Mouse (Mus musculus) adrenal gland (tissue): Measurements from ENCODE around the gene Art4.

Experiments used
- intact Hi-C: fragments of 180-260 bp; cut with DNase I; formaldehyde crosslinking; loops from one replicate; pipeline ENCODE4 v1.15.1; 2025

Art4 gene

DNA sequence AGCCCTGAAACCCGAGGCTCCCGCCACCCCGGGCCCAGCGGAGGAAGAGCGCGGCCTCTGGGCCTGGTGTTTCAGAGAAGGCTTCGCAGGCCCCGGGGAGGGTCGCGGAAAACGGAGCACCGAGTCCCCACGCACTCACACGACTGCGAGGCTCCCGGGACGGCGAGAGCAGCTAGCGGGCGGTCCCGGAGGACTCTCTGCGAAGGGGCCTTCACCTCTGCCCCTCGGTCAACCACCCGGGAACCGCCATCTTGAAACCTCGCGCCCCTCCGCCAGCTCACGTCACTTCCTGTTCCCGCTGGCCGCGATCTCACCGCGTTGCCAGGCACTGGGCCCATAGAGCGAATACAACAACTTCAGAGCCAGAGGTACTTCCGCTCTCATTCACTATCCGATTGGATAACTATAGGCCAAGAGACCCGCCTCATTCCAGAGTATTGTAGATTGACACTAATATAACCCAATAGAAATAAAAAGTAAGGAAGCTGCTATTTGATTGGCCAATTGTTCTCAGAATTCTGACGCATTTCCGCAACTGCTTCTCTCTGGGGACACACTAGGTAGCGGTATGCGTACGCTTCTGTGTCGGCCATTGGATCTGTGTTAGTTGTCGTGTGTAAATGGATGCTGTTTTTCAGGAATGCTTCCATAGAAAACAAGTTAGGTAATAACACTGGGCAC, 29.5 kb downstream of the Art4 start, which contains the start of gene Wbp11:
TSS of gene Wbp11 (minus strand) at position 353 of the 681 bp plus-strand sequence.
- intact Hi-C loops = no loop called here

GRCm38 (mm10) chr6:136827516-136827880, 30.0 kb downstream of the Art4 start, which contains the start of gene BC049715:
BC049715 (plus strand) TSS chr6:136827626.
- intact Hi-C loops = no loop called here

DNA sequence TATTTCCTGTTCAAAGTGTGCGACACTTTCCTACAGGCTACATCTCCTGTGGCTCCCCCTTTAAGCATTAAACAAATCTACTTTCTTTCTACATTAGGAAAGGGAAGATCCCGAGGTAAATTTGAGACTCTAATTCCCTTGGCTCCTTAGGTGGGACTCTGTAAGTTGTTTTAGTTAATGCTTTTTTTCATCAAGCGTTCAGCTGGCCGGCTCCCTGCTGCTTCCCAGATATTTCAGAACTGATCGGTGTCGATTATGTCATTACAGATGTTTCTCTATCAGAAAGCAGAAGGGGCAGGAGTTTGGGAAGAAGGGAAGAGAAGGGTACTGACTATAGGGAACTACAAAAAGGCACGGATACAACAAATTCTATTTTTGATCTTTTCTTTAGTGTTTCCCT, 30.4 kb downstream of the Art4 start:
- intact Hi-C loops = no loop called here

GRCm38 (mm10) chr6:136824987-136825386, 32.5 kb downstream of the Art4 start:
- intact Hi-C loops = loop anchor here (2.0 kb wide), 1 partner anchor 16 kb away; the partner anchor contains the start of gene H2afj

DNA sequence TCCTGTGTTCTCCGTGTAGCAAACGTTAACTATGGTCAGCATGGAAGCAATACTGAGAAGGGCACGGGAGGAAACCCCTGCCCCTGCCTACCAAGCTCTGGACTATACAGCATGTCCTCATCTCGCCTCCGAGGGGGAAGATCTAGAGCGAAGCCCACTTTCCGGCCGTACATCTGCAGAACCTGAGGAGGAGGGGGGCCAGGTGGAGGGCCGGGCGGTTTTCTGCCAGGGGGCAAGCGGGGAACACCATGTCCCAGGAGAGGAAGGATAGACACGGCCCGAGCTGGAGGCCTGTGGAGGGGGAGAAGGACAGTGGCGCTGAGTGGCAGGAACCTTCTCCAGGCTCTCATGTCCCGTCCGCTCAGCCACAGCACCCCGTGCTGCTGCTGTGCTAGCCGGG, 36.4 kb downstream of the Art4 start:
- intact Hi-C loops = no loop called here

GRCm38 (mm10) chr6:136820381-136820780, 37.2 kb downstream of the Art4 start:
- intact Hi-C loops = no loop called here

GRCm38 (mm10) chr6:136817549-136817948, 40.0 kb downstream of the Art4 start:
- intact Hi-C loops = no loop called here

GRCm38 (mm10) chr6:136816826-136817225, 40.7 kb downstream of the Art4 start:
- intact Hi-C loops = no loop called here

GRCm38 (mm10) chr6:136815381-136815780, 42.2 kb downstream of the Art4 start:
- intact Hi-C loops = no loop called here

GRCm38 (mm10) chr6:136813117-136813516, 44.4 kb downstream of the Art4 start:
- intact Hi-C loops = no loop called here

GRCm38 (mm10) chr6:136811196-136811595, 46.3 kb downstream of the Art4 start:
- intact Hi-C loops = no loop called here

- intact Hi-C loops = loop anchor here (2.0 kb wide), 1 partner anchor 15 kb away; no protein-coding TSS in a partner anchor
Observed at GRCm38 (mm10) chr6:136809673-136810072, 47.9 kb downstream of the Art4 start.

DNA sequence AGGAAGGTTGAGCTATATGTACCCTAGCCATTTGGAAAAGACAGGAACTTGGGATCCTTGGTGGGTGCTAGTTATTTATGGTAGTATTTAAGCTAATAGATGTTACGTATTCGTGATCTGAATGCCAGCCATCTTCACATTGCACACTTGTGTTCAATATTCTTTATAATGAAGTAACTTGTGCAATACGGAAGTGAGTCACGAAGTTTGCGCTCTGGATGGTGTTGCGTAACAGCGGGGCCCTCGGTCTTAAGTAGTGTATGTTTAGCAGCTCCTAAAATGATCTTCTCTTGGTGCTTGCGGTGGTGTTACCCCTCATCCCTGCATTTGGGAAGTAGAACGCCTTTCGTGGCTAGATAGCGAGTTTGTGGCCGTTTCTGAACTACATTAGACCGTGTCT, 48.5 kb downstream of the Art4 start:
- intact Hi-C loops = loop anchor here (2.0 kb wide), 1 partner anchor 16 kb away; no protein-coding TSS in a partner anchor

DNA sequence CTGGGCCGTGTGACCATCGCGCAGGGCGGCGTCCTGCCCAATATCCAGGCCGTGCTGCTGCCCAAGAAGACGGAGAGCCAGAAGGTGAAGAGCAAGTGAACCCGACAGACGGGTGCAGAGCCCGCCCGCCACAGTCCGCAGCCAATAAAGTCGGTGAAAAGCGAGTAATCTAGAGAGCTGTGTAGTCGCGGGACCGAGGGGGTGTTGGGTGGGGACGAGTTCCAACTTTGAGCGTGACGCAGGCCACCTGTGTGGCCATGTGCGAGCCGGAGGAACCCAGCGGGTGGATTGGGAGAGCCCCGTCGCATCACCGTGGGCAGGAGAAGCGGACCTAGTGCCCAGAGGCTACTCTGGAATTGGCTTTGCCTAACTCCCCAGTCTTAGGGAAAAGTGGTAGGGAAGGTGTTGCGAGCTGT, 48.9 kb downstream of the Art4 start:
- intact Hi-C loops = loop anchor here (2.0 kb wide), 1 partner anchor 16 kb away; no protein-coding TSS in a partner anchor

DNA sequence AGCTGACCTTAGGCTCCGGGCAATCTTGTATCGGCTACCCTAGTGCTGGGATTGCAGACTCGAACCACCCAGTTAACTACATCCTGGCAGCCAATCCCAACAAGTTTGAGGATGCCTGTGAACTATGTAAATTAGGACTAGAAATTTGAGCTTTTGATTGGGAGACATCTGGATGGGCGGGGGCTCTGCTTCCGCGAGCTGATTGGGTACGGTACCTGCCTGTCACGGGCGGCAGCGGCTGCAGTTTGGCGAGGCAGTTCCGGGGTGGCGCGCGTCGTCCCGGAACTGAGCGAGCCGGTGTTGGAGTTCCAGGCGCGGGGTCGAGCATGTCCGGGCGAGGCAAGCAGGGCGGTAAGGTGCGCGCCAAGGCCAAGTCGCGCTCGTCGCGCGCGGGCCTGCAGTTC, 49.5 kb downstream of the Art4 start, which contains the start of gene H2afj:
TSS of gene H2afj (plus strand) at position 231 of the 404 bp plus-strand sequence.
- intact Hi-C loops = loop anchor here (2.0 kb wide), 1 partner anchor 17 kb away; no protein-coding TSS in a partner anchor

DNA sequence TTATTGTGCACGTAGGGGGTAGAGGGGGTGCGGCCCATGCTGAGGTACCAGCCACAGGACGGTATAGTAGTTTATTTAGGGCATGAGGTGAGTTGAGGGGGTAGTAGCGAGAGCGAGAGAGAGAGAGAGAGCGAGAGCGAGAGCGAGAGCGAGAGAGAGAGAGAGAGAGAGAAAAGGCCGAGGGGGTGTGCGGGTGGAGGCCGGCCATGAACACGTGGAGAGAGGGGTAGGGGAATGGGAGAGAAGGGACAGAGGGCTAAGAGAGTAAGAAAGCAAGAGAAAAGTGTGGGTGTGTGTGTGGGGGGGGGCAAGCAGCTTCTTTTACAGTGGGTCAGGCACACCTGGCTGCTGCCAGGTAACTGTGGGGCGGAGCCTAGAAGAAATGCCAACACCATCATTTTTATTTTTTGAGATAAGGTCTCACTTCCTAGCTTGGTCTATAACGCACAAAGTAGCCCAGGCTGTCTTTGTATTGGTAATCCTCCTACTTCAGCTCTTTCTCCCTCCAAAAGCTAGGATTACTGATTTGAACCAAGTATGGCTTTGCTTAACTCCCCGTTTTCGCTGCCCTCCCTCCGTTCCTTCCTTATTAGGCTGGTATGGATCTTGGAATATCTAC, 50.0 kb downstream of the Art4 start:
- intact Hi-C loops = loop anchor here (2.0 kb wide), 1 partner anchor 17 kb away; no protein-coding TSS in a partner anchor

GRCm38 (mm10) chr6:136806819-136807218, 50.7 kb downstream of the Art4 start:
- intact Hi-C loops = no loop called here

DNA sequence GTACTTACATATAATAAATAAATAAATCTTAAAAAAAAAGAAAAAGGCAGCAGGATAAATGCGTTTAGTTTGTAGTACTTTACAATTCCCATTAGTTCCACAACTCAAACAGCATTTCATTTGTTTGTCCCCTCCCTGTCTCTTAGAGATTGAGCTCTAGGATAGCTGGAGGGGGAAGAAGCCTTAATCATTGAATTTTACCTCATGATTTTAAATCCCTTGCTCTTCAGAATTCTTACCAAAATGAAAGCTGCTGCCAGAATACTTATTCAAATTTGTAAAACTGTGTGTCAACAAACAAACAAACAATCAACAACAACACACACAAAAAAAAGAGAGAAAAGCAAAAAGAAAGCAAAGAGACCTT, 52.1 kb downstream of the Art4 start:
- intact Hi-C loops = no loop called here

DNA sequence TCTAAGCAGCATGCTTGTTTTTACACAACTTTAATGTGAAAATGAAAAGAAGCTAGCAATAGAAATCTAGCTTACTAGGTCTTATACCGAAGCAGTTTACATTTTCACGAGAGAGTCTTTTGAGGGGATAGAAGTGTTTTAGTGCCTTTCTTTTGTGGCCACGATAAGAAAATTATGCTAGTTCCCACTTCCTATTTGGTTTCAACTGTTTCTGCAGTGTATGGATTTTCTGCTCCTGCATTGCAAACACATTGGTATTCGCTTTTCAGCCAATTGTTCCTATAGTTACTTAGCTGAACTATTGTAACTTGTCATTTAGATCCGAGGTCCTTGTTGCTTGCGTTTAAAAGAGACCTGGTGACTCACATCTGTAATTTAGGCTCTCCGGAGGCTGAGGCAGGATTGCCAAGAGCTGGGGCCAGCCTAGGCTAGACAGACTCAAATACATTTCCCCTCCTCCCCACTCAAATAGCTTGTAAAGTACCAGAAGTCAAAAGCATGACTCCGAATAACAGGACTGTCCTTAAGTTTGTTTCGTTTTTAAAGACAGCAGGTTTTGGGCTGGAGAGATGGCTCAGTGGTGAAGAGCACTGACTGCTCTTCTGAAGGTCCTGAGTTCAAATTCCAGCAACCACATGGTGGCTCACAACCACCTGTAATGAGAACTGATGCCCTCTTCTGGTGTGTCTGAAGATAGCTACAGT, 52.7 kb downstream of the Art4 start:
- intact Hi-C loops = no loop called here

- intact Hi-C loops = no loop called here
Observed at GRCm38 (mm10) chr6:136803739-136804633, 53.5 kb downstream of the Art4 start, which contains the start of gene Hist4h4. Hist4h4 (minus strand) TSS chr6:136804415.
